Mouse (Mus musculus): Measurements from ENCODE around the gene Jam2. TPM values are rescaled to one million over a fixed set of nuclear protein-coding genes. Genes with fewer than 3 reads are reported as not detected.
A peak's percentile ranks its signal among the peaks of the same experiment; 100 is the strongest.

The Jam2 gene
- total RNA-seq, 4 experiments from 2014 or later = 21.5 to 24.9 (median 24.1) TPM

- peak; percentile 21 to 41 for DNase-seq (ENCODE audit: low spot score in 2 of 2)
Measured at GRCm38 (mm10) chr16:84835823-84836743, 62.2 kb downstream of the Jam2 start.

GRCm38 (mm10) chr16:84838576-84838975 lies 64.7 kb downstream of the Jam2 start:
- no peak for DNase-seq (ENCODE audit: low spot score in 2 of 2)

- DNase-seq (ENCODE audit: low spot score in 2 of 2) = no peak
Measured at GRCm38 (mm10) chr16:84853492-84853891, 79.6 kb downstream of the Jam2 start.

GRCm38 (mm10) chr16:84864656-84865055 lies 90.7 kb downstream of the Jam2 start:
- DNase-seq (ENCODE audit: low spot score in 2 of 2) = no peak

GRCm38 (mm10) chr16:84873805-84874204 lies 99.9 kb downstream of the Jam2 start:
- no peak for DNase-seq (ENCODE audit: low spot score in 2 of 2)

- DNase-seq (ENCODE audit: low spot score in 2 of 2) = peak; percentile 48 to 54
Measured at GRCm38 (mm10) chr16:84875012-84875717, 101.2 kb downstream of the Jam2 start.

Other genes with a start within 250 kb of the Jam2 start
- 10 to 100 TPM; 20.1 to 24.1 (median 20.9) TPM for gene Mrpl39, start 38.4 kb upstream of the Jam2 start, total RNA-seq (2022)
- gene Gabpa, start 60.8 kb downstream of the Jam2 start, total RNA-seq (2022) = 10 to 100 TPM; 23.3 to 30.2 (median 29.0) TPM
- gene Atp5j, start 61.5 kb downstream of the Jam2 start, total RNA-seq (2022) = 100 to 1,000 TPM; 307 to 388 (median 342) TPM